Mouse (Mus musculus) A20 (cell line): ENCODE results near the gene Olfr1129.
"Not testable (repeated sequence)": the region's sequence is repeated elsewhere in the genome, so short reads cannot be mapped to it uniquely, and the experiment has no call there.

Experiments used
- DNase-seq: peaks from one replicate; pipeline ENCODE4 v3.0.0-alpha.2; 2011; ENCODE audit warnings: low read depth, low spot score

The Olfr1129 gene

DNA sequence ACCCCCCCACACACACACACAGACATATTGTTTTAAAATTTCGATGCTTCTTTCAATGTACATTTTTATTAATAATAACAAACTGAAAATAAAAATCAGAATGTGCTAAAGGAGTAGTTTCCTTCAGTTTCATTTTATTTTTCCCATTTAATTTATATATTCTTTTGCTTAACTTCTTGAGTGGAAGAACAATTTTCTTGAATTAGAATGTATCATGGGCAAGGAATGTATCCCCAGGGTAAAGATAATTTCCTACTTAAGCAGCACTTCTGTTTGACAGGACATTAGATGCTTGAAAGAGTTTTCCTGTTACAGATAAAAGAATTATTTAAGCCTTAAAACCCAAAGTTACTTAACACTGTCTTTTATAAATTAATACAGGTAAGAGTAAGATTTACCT, at the start of gene Olfr1129:
Gene Olfr1129, plus strand, starts transcription at position 301 of the 400 bp plus-strand sequence.
- DNase-seq = not testable (repeated sequence)

GRCm38 (mm10) chr2:87525899-87526616, 47.6 kb upstream of the Olfr1129 start:
- DNase-seq = not testable (repeated sequence)

DNA sequence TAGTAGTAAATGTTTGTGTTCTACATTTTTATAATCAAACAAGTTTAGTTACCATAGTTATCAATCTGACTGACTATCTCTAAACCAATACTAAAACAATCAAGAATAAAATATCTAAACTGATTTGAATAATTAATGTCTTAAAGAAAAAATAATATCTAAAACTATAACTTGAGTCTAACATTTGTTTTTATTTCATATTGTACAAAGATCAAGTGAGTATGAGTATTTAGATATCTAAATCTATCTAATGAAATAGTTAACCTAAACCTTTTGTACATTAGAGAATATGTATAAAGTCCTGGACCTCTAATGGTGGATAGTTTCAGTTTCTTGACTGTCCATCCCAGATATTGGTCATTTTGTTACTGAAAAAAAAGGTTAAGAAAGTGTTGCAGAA, 42.2 kb upstream of the Olfr1129 start, which contains the start of gene Olfr153:
Gene Olfr153, plus strand, starts transcription at position 301 of the 400 bp plus-strand sequence.
- DNase-seq = no peak

DNA sequence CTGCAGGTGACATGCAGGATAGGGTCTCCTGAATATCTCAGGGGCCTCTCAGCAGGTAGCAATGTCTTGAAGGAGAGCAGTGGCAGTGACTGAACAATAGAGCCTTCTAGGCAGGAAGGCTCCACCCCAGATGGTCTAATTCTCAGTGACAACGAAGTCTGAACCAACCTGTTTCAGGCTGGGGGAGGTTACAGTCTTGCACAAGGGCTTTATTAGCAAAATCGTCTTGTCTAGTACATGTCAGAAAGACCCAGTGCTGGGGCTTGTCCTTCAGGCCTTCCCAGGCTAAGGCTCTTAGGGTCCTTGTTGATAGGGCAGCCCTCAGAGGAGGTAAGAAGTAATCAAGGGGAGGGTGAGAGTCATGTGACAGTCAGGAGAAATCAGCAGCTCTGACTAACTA, 38.9 kb upstream of the Olfr1129 start:
- DNase-seq = no peak

DNA sequence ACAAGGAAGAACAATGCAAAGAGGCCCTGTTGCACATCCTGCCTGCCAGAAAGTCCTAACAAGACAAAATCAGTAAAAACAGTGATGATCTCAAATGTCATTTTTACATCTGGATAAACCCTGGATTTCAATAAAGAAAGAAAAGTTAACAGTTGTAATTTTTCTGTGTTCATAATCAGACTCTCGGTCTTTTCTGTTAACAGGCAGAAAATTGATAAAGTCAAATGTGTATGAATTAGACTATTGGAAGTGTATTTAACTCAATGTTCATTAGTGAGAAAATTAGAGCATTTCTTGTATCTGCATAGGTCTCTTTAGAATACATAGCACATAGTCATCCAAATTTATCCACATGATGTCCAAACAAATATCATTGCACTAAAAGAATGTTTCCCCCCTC, 28.3 kb upstream of the Olfr1129 start, which contains the start of gene Olfr1128:
Gene Olfr1128, minus strand, starts transcription at position 101 of the 400 bp plus-strand sequence.
- no peak for DNase-seq

DNA sequence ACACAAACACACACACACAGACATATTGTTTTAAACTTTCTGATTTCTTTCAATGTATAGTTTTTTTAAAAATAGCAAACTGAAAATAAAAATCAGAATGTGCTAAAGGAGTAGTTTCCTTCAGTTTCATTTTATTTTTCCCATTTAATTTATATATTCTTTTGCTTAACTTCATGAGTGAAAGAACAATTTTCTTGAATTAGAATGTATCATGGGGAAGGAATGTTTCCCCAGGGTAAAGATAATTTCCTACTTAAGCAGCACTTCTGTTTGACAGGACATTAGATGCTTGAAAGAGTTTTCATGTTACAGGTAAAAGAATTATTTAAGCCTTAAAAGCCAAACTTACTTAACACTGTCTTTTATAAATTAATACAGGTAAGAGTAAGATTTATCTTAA, 32.2 kb downstream of the Olfr1129 start, which contains the start of gene Olfr1130:
Gene Olfr1130, plus strand, starts transcription at position 301 of the 400 bp plus-strand sequence.
- DNase-seq = not testable (repeated sequence)

DNA sequence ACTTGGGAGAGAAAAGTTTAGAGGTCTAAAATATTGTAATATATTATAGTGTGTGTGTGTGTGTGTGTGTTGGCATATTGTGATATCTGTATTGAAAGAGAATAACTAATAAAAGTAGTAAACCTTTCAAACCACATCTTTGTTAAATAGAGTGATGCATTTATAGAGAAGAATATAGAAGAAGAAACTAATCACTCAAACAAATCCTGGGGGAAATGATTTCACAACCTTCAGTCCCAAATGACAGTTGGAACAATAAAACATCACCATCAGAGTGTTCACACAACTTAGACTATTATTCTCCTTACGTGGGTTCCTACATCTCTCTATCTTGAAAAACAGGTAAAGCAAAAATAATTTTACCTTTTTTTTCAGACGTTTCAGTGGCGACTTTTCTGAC, 53.1 kb downstream of the Olfr1129 start, which contains the start of gene Olfr1131:
Gene Olfr1131, plus strand, starts transcription at position 301 of the 400 bp plus-strand sequence.
- no peak for DNase-seq
